Mouse (Mus musculus): Measurements from ENCODE around the gene Syn2.

DNA sequence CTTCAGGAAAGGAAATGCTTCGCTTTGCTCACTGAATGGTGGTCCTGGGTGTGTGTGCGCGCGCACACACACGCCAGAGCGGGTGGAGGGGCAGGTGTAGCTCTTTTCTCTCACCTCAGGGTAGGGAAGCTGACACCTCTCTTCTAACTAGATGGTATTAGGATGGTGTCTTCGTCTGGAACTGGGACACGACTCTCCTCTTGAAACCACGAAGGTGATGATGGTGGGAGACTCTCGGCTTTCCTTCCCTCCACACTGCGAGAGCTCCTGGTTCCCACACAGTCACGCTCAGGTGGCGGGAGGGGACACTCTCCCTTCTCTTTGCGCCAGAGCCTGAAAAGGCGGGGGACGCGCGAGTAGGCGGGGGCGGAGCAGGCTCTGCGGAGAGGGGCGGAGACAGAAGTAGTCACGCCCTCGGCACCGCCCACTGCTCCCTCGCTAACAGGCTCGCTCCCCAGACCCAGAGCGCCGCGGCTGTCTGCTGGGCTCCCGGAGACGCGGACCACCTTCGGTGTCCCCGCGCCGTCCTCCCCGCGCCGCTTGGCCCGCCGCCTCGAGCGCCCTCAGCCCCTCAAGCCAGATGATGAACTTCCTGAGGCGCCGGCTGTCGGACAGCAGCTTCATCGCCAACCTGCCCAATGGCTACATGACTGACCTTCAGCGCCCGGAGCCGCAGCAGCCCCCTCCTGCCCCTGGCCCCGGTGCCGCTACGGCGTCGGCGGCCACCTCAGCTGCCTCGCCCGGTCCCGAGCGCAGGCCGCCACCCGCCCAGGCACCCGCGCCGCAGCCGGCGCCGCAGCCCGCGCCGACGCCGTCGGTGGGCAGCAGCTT, at the start of gene Syn2:
- TF ChIP-seq CTCF (conservative IDR thresholded peaks at IDR 0.05; ENCODE audit: insufficient read depth, insufficient read length, low read depth, low read length) (no peak), POLR2A (IDR thresholded peaks at IDR 0.05; ENCODE audit: low read depth, low read length) (no peak)
